Mouse (Mus musculus): ENCODE results near the gene Actn1.
A peak's percentile ranks its signal among the peaks of the same experiment; 100 is the strongest.

Actn1 gene

GRCm38 (mm10) chr12:80144846-80145245 is 115.3 kb downstream of the Actn1 start:
- no peak for DNase-seq (ENCODE audit: extremely low read depth, insufficient read length, low spot score)

- DNase-seq (ENCODE audit: extremely low read depth, insufficient read length, low spot score), result peak; percentile 57
Observed at GRCm38 (mm10) chr12:80141470-80141869, 118.7 kb downstream of the Actn1 start.

DNA sequence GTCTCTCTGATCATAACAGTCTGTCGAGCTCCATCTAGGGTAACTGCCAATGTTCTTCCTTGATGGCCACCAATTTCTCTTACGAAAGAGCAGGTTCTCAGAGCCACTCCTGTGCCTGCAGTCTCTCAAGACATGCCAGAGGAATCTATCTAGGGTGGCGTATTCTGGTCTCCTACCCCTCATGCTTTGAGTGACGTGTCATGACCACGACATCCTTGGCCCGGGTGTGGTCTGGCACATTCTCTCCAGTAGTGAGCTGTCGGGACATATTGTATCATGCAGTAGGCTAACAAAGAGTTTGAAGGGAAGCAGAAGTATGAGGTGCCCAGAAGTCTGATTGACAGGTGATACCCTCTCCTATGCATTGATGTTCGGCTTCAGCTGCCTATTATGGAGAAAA is 119.2 kb downstream of the Actn1 start:
- DNase-seq (ENCODE audit: extremely low read depth, insufficient read length, low spot score), result peak; percentile 58

- DNase-seq (ENCODE audit: extremely low read depth, insufficient read length, low spot score), result no peak
Observed at GRCm38 (mm10) chr12:80137744-80138143, 122.4 kb downstream of the Actn1 start.

DNA sequence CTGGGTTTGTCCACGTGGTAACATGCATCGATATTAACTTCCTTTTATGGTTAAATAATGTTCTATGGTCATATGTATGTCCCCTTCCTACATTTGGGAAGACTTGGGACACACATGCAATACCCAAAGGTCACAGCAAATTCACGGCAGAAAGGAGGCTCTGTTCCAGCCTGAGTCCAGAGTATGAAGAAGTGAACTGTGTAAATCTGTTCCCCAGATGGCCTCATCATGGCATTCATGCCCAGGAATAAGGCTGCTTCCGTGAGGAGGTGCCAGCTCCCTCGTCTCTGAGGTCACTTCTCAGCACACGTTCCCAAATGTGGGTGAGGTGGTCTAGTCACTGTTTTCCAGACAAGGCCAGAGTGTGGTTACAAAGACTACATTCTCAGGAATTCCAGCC is 122.9 kb downstream of the Actn1 start:
- no peak for DNase-seq (ENCODE audit: extremely low read depth, insufficient read length, low spot score)

DNA sequence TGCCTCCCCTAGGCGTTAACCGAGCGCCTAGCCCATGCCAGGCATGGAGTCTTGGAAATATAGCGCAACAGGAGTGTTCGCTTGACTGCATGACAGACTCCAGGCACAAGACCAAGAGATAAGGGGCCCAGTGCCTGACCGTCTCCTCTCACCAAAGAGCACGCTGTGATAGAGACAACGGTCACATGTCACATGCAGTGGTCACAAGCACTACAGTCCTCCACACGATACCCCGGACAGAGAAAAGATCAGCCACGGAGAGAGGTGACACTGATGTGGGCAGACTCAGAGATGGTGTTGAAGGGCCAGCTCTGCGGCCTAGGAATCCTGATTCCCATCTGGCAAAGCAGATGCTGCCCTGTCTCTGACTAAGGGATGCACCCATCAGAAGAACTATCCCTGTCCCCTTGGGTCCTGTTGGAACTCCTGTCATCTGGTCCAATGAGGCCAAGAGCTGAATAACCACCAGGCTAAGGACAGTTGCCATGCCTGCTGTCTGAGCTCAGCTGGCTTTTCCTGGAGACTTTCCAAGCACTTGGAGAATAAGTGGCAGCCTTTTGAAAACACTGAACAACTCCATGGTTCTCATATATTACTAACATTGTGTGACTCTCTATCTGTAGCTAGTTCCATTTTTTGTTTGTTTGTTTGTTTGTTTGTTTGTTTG is 123.8 kb downstream of the Actn1 start:
- DNase-seq (ENCODE audit: extremely low read depth, insufficient read length, low spot score), result no peak

- DNase-seq (ENCODE audit: extremely low read depth, insufficient read length, low spot score), result no peak
Observed at GRCm38 (mm10) chr12:80135173-80135572, 125.0 kb downstream of the Actn1 start.

GRCm38 (mm10) chr12:80133011-80133545 is 127.1 kb downstream of the Actn1 start:
- DNase-seq (ENCODE audit: extremely low read depth, insufficient read length, low spot score), result no peak

GRCm38 (mm10) chr12:80132250-80133003 is 127.7 kb downstream of the Actn1 start:
- peak; percentile 91 for DNase-seq (ENCODE audit: extremely low read depth, insufficient read length, low spot score)

GRCm38 (mm10) chr12:80131359-80132249 is 128.6 kb downstream of the Actn1 start:
- no peak for DNase-seq (ENCODE audit: extremely low read depth, insufficient read length, low spot score)

DNA sequence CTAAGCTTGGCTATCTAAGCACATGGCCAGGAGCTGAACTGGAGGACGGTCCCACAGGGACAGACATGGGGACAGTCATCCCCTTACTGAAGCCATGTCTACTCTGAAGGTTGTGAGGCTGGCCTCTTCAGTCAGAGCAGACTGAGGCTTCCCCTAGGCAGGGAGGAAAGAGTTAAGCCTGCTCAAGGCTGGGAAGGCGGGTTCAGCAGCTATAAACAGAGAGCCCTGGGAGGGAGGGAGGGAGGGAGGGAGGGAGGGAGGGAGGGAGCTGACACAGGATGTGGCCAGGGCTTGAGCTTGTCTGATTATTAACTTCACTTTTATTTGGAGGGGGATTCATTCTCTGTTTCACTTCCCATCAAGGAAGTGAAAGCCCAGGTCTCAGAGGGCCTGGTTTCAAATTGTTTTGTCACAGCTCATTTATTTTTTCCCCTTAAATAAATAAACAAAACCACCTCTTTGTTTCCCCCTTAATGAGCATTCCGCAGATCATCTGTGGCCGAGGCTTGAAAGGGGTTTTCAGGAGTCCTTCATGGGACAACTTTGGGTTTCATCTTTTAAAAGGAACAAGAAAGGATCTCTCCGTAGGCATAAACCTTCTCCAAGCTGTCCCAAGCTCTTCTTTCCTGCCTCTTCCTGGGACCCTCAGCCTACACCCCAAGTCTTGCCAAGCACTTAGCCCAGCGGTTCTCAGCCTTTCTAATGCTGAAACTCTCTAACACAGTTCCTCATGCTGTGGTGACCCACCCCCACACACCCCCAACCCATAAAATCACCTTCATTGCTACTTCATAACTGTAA is 129.4 kb downstream of the Actn1 start:
- no peak for DNase-seq (ENCODE audit: extremely low read depth, insufficient read length, low spot score)

DNA sequence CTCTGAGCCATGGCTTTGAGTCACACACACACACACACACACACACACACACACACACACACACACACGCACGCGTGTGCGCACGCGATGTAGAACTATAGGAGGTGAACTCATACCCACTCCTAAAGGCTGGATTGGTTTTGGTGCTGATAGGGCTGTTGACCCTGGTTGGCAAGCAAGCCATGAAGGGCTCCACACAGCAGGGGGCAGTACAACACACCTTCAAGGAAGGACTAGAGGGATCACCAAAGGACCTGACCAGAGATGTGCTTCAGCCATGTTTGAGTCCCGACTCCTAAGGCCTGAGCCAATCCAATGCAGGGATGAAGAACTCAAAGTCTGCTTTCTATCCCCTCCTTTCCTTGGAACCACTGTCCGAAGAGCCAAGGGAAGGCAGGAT is 130.6 kb downstream of the Actn1 start:
- DNase-seq (ENCODE audit: extremely low read depth, insufficient read length, low spot score), result no peak

GRCm38 (mm10) chr12:80127191-80127762 is 132.9 kb downstream of the Actn1 start:
- no peak for DNase-seq (ENCODE audit: extremely low read depth, insufficient read length, low spot score)

DNA sequence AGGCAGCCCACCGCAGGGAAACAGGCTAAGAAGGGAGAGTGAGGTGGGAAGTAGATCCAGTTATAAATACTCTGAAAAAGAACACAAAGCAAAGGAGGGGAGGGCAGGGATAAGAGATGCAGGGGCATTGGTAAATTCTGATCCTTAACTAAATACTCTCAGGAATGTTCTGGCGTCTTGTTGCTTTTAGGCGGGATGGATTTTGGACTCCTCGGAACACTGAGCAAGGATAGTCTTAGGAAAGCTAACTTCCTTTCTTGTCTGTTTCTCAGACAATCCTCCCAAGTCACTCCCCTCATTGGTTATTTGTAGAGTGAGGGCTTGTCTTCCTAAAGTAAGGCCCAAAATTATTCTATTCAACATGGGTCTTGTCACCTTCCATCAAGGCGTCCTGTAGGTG is 134.9 kb downstream of the Actn1 start:
- DNase-seq (ENCODE audit: extremely low read depth, insufficient read length, low spot score), result no peak

DNA sequence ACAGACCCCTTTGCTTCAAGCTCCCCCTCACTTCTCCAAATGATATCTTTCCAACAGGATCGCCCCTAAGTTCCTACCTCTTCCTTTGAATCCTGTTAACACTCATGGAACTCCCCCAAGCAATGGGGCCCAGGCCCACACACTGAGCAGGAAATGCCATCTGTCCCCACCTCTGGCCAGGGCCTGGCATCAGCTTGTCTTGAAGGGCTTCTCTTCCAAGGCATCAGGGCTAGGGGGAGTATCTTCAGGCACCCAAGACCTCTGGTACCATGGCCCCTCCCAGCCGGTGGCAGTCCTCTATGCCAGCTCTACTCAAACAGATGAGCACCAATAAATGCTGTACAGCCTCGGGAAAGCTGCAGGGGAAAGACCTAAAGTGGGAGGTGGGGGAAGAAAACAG is 135.4 kb downstream of the Actn1 start:
- DNase-seq (ENCODE audit: extremely low read depth, insufficient read length, low spot score), result no peak

- no peak for DNase-seq (ENCODE audit: extremely low read depth, insufficient read length, low spot score)
Observed at GRCm38 (mm10) chr12:80124211-80124610, 136.0 kb downstream of the Actn1 start.

- no peak for DNase-seq (ENCODE audit: extremely low read depth, insufficient read length, low spot score)
Observed at GRCm38 (mm10) chr12:80123227-80123803, 136.9 kb downstream of the Actn1 start.

GRCm38 (mm10) chr12:80121438-80121837 is 138.7 kb downstream of the Actn1 start:
- DNase-seq (ENCODE audit: extremely low read depth, insufficient read length, low spot score), result no peak

DNA sequence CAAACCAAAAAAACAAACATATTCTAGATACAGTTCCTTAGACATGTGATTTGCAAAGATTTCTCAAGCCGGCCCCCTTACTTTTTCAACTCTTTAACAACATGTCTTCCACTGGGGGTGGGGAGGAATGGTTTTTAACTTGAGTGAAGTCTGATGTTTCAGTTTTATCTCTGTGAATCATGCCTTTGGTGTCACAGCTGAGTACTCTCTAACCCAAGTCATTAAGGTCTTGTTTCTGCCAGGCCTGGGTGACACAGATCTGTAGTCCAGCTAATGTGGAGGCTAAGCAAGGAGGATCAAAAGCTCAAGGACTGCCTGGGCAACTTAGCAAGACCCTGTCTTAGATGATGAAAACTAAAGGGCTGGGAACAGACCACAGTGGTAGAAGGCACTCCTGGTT is 141.6 kb downstream of the Actn1 start:
- no peak for DNase-seq (ENCODE audit: extremely low read depth, insufficient read length, low spot score)
